Mouse (Mus musculus) lung, adult 2 months (tissue): ENCODE data around the gene Slc12a8.

ENCODE experiments used
- CTCF ChIP-seq: fragments of 200-500 bp; IDR thresholded peaks from 2 replicates; pipeline ENCODE4 v1.5.1; 2011; ENCODE audit warnings: mild to moderate bottlenecking, low read length, control low read depth; ENCODE audit not compliant: insufficient read depth
- POLR2A ChIP-seq: fragments of 200-500 bp; IDR thresholded peaks from 2 replicates; pipeline ENCODE4 v1.6.1; 2011; ENCODE audit warnings: low read depth, mild to moderate bottlenecking, control low read depth, low read length, borderline replicate concordance; ENCODE audit errors: extremely low read depth

DNA sequence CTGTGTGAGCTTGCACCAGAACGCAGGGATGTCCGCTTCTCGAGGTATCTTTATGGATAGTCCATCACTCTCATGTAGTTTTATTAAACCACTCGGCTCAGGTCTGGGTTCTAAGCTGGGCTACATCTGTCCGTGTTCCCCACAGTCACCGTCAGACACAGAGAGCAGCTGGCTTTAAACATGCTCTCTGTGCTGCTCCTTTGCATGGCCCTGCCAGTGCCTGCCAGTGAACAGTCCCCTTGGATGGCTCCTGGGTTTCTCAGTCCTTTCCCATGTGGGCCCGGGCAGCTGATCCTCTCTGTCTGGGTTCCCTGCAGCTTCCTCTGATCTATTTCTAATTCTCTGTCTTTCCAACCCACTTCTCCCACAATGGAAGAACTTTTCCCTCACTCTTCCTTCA is 93.3 kb downstream of the Slc12a8 start:
- TF ChIP-seq POLR2A, result no peak
- no peak for TF ChIP-seq CTCF
